Mouse (Mus musculus) hindbrain, embryonic 14.5 days (tissue): Measurements from ENCODE around the gene Cops4. TPM values are rescaled to one million over a fixed set of nuclear protein-coding genes. Genes with fewer than 3 reads are reported as not detected.

ENCODE experiments used
- ATAC-seq: fragments of 200-750 bp; cut with Nextera tagmentation; 2 replicates; pipeline ENCODE4 v1.8.0; 2017; ENCODE audit warnings: moderate number of reproducible peaks, mild to moderate bottlenecking, moderate TSS enrichment, moderate library complexity; ENCODE audit not compliant: low FRiP score
- DNase-seq: peaks from one replicate; pipeline ENCODE4 v3.0.0-alpha.2; 2015; ENCODE audit warnings: low spot score
- H3K27ac ChIP-seq: fragments of 300-500 bp; sonication (generic); 2 replicates; pipeline ENCODE4 v1.5.1; 2014; ENCODE audit warnings: mild to moderate bottlenecking, moderate library complexity
- H3K27me3 ChIP-seq: fragments of 300-500 bp; sonication (generic); 2 replicates; pipeline ENCODE4 v1.6.1; 2014; ENCODE audit warnings: mild to moderate bottlenecking, low read length, mixed read lengths; ENCODE audit not compliant: control insufficient read depth, insufficient read depth
- H3K36me3 ChIP-seq: fragments of 300-500 bp; sonication (generic); replicated peaks from 2 replicates; pipeline ENCODE4 v1.6.1; 2014; ENCODE audit not compliant: control insufficient read depth, insufficient read depth
- H3K4me1 ChIP-seq: fragments of 300-500 bp; sonication (generic); replicated peaks from 2 replicates; pipeline ENCODE4 v1.6.1; 2014; ENCODE audit warnings: antibody characterized with exemption, low read length, mixed read lengths; ENCODE audit not compliant: control insufficient read depth, insufficient read depth
- H3K4me2 ChIP-seq: fragments of 300-500 bp; sonication (generic); replicated peaks from 2 replicates; pipeline ENCODE4 v1.6.1; 2014; ENCODE audit warnings: mild to moderate bottlenecking, moderate library complexity
- H3K4me3 ChIP-seq: fragments of 300-500 bp; sonication (generic); replicated peaks from 2 replicates; pipeline ENCODE4 v1.5.1; 2014; ENCODE audit warnings: mild to moderate bottlenecking, low read length
- H3K9ac ChIP-seq: fragments of 300-500 bp; sonication (generic); 2 replicates; pipeline ENCODE4 v1.6.1; 2014
- H3K9me3 ChIP-seq: fragments of 300-500 bp; sonication (generic); 2 replicates; pipeline ENCODE4 v1.6.1; 2016; ENCODE audit warnings: low read length; ENCODE audit not compliant: control insufficient read depth
- WGBS: fragments of 180-500 bp; shearing (Covaris S2); extraction: QIAGEN DNeasy Blood & Tissue Kit; methylation state at CpG from one replicate; pipeline ENCODE4 v1.1.7; 2014; 5-methylcytosine and 5-hydroxymethylcytosine counted together
- polyA plus RNA-seq: library from polyadenylated mRNA; unstranded; fragments of >200 nt; fragmentation: Nextera tagmentation; extraction: Ambion mirVana; gene quantifications from 2 replicates; pipeline ENCODE4 v1.2.1, GENCODE M21; 2014

Gene Cops4
- polyA plus RNA-seq, 1 experiment from 2014 or later: 189 TPM

DNA sequence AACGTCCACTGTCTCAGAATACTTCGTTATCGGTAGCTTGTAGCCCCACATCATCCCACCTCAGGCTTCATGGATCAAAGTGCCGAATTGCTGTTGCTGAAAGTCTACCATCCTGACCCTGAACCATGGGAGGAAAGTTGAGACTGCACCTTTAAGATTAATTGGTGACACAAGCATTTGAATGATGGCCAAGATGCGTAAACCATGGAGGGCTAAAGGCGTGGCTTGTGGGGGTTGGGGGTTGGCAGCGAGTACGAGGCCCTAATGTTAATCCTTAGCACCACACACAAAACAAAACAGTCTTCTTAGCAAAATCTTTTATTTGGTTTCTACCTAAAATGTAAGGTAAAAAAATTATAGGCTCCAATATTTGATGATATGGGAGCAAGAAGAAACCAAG, 35.3 kb downstream of the Cops4 start:
- Histone ChIP-seq H3K4me3 (no peak overlapping the region), H3K36me3 (peaks cover 15% of the 10 kb centered on the region; the same call in 1 of the 2 replicates), H3K27ac (no peak overlapping the region), H3K27me3 (no peaks in the 10 kb centered on the region), H3K4me2 (no peak overlapping the region), H3K9me3 (no peaks in the 10 kb centered on the region), H3K9ac (no peak overlapping the region), H3K4me1 (no peaks in the 10 kb centered on the region)
- 68% methylated on average over 8 of the region's 8 CpGs for WGBS
- ATAC-seq (no peak), DNase-seq (no peak)

- H3K36me3 ChIP-seq: no peaks in the 10 kb centered on the region
- 91% methylated on average over 14 of the region's 14 CpGs for WGBS
- H3K4me1 ChIP-seq: no peaks in the 10 kb centered on the region
- H3K27ac ChIP-seq: no peak overlapping the region
- DNase-seq (no peak), ATAC-seq (no peak)
- H3K27me3 ChIP-seq: no peaks in the 10 kb centered on the region
- H3K4me3 ChIP-seq: no peak overlapping the region
- no peak overlapping the region for H3K4me2 ChIP-seq
- H3K9ac ChIP-seq: no peak overlapping the region
- H3K9me3 ChIP-seq: no peaks in the 10 kb centered on the region
Measured at GRCm38 (mm10) chr5:100557019-100557418, 38.9 kb downstream of the Cops4 start.

DNA sequence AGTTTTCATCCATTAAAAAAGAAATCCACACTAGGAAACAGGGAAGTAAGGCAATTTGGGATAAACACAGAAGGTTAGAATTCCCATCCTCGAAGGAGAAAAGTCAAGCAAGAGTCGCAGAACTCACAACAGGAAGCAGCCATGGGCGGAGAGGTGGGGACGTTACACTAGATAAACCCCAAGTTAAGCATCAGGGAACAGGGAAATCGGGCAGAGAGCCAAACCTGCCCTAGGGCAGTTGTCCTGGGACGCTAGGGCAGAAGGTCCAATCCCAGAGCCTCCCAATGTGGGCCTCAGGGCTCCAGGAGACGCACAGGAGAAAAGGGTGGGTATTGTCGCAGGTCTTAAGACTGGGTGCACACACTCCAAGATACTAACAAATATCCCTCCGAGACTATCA, 39.4 kb downstream of the Cops4 start:
- Histone ChIP-seq H3K4me2 (no peak overlapping the region), H3K36me3 (no peaks in the 10 kb centered on the region), H3K27ac (no peak overlapping the region), H3K27me3 (no peaks in the 10 kb centered on the region), H3K4me3 (no peak overlapping the region), H3K9me3 (no peaks in the 10 kb centered on the region), H3K9ac (no peak overlapping the region), H3K4me1 (no peaks in the 10 kb centered on the region)
- ATAC-seq (no peak), DNase-seq (no peak)
- 84% methylated on average over 9 of the region's 9 CpGs for WGBS

GRCm38 (mm10) chr5:100558783-100559182, 40.7 kb downstream of the Cops4 start:
- Histone ChIP-seq H3K4me1 (no peaks in the 10 kb centered on the region), H3K36me3 (no peaks in the 10 kb centered on the region), H3K4me2 (no peak overlapping the region), H3K27me3 (no peaks in the 10 kb centered on the region), H3K9ac (no peak overlapping the region), H3K9me3 (no peaks in the 10 kb centered on the region), H3K27ac (no peak overlapping the region), H3K4me3 (no peak overlapping the region)
- 87% methylated on average over 3 of the region's 3 CpGs for WGBS
- no peak for DNase-seq
- ATAC-seq: no peak

- DNase-seq (no peak), ATAC-seq (no peak)
- no peaks in the 10 kb centered on the region for H3K36me3 ChIP-seq
- H3K9me3 ChIP-seq: no peaks in the 10 kb centered on the region
- H3K4me3 ChIP-seq: no peak overlapping the region
- no peaks in the 10 kb centered on the region for H3K27me3 ChIP-seq
- H3K9ac ChIP-seq: no peak overlapping the region
- no peak overlapping the region for H3K27ac ChIP-seq
- H3K4me2 ChIP-seq: no peak overlapping the region
- 96% methylated on average over 7 of the region's 7 CpGs for WGBS
- H3K4me1 ChIP-seq: no peaks in the 10 kb centered on the region
Measured at GRCm38 (mm10) chr5:100559357-100559756, 41.2 kb downstream of the Cops4 start.

GRCm38 (mm10) chr5:100562702-100563101, 44.6 kb downstream of the Cops4 start:
- H3K4me2 ChIP-seq: no peak overlapping the region
- H3K4me1 ChIP-seq: no peaks in the 10 kb centered on the region
- H3K9ac ChIP-seq: no peak overlapping the region
- H3K36me3 ChIP-seq: no peaks in the 10 kb centered on the region
- no peak for ATAC-seq
- 90% methylated on average over 9 of the region's 9 CpGs for WGBS
- DNase-seq: no peak
- no peak overlapping the region for H3K4me3 ChIP-seq
- no peak overlapping the region for H3K27ac ChIP-seq
- H3K9me3 ChIP-seq: no peaks in the 10 kb centered on the region
- H3K27me3 ChIP-seq: no peaks in the 10 kb centered on the region

DNA sequence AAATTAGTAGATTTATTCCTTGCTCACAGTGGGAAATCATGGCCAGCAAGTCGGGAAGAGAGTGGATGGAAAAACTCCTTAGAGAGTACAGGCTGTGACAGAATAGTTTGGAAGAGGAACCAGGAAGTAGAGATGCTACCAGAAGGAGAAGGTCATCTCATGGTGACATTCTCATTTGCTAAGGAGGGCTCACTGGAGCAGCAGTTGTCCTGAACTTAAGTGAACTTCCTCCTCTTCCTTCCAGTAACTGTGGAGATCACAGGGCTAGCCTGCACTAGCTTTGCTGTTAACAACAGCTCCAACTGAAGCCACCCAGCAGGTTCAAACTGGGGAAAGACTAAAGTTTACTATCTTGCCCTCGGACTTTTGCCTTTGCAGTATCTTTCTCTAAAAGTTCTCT, 48.7 kb downstream of the Cops4 start:
- H3K4me1 ChIP-seq: no peaks in the 10 kb centered on the region
- H3K27me3 ChIP-seq: no peaks in the 10 kb centered on the region
- DNase-seq (no peak), ATAC-seq (no peak)
- no peak overlapping the region for H3K9ac ChIP-seq
- no peak overlapping the region for H3K27ac ChIP-seq
- WGBS: 83% methylated on average over 2 of the region's 2 CpGs
- no peaks in the 10 kb centered on the region for H3K9me3 ChIP-seq
- no peaks in the 10 kb centered on the region for H3K36me3 ChIP-seq
- H3K4me3 ChIP-seq: no peak overlapping the region
- H3K4me2 ChIP-seq: no peak overlapping the region

GRCm38 (mm10) chr5:100567258-100568032, 49.3 kb downstream of the Cops4 start:
- H3K4me3 ChIP-seq: no peak overlapping the region
- H3K9ac ChIP-seq: no peak overlapping the region
- H3K27ac ChIP-seq: no peak overlapping the region
- no peak for ATAC-seq
- no peaks in the 10 kb centered on the region for H3K36me3 ChIP-seq
- no peaks in the 10 kb centered on the region for H3K4me1 ChIP-seq
- 78% methylated on average over 13 of the region's 13 CpGs for WGBS
- H3K4me2 ChIP-seq: no peak overlapping the region
- no peaks in the 10 kb centered on the region for H3K9me3 ChIP-seq
- DNase-seq: no peak
- H3K27me3 ChIP-seq: no peaks in the 10 kb centered on the region

DNA sequence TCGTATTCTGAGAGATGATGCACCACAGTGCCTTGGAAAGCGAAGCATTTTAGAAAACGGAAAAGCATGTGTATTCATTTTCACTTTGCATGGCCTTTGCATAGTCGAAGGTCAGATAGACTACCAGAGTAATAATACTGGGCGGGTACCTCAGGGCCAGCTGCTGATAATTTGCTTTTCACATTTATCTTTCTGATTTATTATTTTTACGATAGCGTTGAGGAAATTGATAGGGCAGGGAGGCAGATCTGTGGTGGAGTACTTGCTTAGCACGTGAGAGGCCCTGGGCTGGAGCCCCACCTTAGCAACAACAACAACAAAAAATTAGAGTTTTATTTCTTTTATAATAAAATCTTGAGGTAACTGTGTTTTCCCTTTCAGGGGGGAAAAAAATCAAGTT, 50.1 kb downstream of the Cops4 start:
- H3K4me2 ChIP-seq: no peak overlapping the region
- no peaks in the 10 kb centered on the region for H3K36me3 ChIP-seq
- no peaks in the 10 kb centered on the region for H3K27me3 ChIP-seq
- H3K4me1 ChIP-seq: no peaks in the 10 kb centered on the region
- 87% methylated on average over 8 of the region's 8 CpGs for WGBS
- no peak overlapping the region for H3K27ac ChIP-seq
- no peak overlapping the region for H3K4me3 ChIP-seq
- ATAC-seq (no peak), DNase-seq (no peak)
- no peaks in the 10 kb centered on the region for H3K9me3 ChIP-seq
- H3K9ac ChIP-seq: no peak overlapping the region

DNA sequence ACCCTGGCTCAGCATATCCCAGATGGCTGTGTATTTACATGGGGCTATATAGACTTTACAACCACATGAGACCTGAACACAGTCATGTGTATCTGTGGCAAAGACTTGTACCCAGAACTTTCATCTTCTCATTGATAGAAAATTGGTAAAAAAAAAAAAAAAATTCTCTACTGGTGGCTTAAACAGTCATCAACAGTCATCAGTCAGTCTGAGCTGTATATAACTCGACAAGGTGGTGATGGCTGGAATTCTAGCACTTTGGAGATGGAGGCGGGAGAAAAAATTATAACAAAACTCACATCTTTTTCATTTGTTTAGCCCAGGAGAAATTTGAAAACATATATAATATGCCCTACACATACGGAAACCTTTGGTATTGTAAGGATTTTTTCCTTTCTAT, 50.7 kb downstream of the Cops4 start:
- H3K9ac ChIP-seq: no peak overlapping the region
- no peak for ATAC-seq
- H3K4me1 ChIP-seq: no peaks in the 10 kb centered on the region

More for the DNA sequence above, 50.7 kb downstream of the Cops4 start:
- Histone ChIP-seq H3K9me3 (no peaks in the 10 kb centered on the region), H3K4me2 (no peak overlapping the region), H3K36me3 (no peaks in the 10 kb centered on the region), H3K27me3 (no peaks in the 10 kb centered on the region), H3K27ac (no peak overlapping the region), H3K4me3 (no peak overlapping the region)
- no peak for DNase-seq
- 86% methylated on average over 3 of the region's 3 CpGs for WGBS
